Mouse (Mus musculus) erythroid progenitor cell, adult 5-6 weeks (primary cell): ENCODE data around the gene Cstf2t. TPM values are rescaled to one million over a fixed set of nuclear protein-coding genes. Genes with fewer than 3 reads are reported as not detected.
A peak's percentile ranks its signal among the peaks of the same experiment; 100 is the strongest.

Source experiments
- ATAC-seq: replicated peaks from 2 replicates; pipeline ENCODE4 v1.8.0; 2016; ENCODE audit warnings: moderate number of reproducible peaks, mild to moderate bottlenecking, moderate TSS enrichment, inconsistent platforms; ENCODE audit not compliant: poor library complexity, low FRiP score, severe bottlenecking
- total RNA-seq, 2 experiments: library from RNA; stranded (forward) in 1 of 2; stranded (reverse) in 1 of 2; fragments of 150-400 nt in 1 of 2; fragments of 186-747, 209-891 nt in 1 of 2; gene quantifications; 2 replicates each; pipeline versions ENCODE4 v1.2.3 to v1.2.4; 2015 to 2017; ENCODE audit warnings: low replicate concordance in 2 of 2

The Cstf2t gene
- 6.3 and 9.0 TPM in 2 replicates for total RNA-seq (2015; ENCODE audit: low replicate concordance)
- 5.4 and 9.6 TPM in 2 replicates for total RNA-seq (2017; ENCODE audit: low replicate concordance)

GRCm38 (mm10) chr19:31082662-31083429 lies at the start of gene Cstf2t:
Gene Cstf2t, plus strand, starts transcription at chr19:31082837.
- ATAC-seq, result peak; percentile 99

DNA sequence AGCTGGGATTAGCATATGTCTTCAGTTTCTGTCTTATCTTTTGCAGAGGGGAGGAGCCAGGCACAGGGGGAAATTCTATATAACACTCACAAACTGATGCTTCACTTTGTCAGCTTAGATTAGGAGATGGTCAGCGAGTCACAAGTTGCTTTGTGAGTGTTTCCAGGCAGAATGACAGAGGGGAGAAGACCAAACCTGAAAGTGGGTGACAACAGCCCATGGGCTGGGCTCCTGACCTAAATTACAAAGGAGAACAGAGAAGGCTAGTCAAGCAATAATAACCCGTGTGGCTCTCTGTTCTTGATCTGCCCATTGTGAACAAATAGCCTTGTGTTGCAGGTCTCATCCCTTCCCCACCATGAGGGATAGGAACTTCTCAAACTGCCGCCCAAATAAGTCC lies 43.7 kb upstream of the Cstf2t start:
- ATAC-seq, result no peak

DNA sequence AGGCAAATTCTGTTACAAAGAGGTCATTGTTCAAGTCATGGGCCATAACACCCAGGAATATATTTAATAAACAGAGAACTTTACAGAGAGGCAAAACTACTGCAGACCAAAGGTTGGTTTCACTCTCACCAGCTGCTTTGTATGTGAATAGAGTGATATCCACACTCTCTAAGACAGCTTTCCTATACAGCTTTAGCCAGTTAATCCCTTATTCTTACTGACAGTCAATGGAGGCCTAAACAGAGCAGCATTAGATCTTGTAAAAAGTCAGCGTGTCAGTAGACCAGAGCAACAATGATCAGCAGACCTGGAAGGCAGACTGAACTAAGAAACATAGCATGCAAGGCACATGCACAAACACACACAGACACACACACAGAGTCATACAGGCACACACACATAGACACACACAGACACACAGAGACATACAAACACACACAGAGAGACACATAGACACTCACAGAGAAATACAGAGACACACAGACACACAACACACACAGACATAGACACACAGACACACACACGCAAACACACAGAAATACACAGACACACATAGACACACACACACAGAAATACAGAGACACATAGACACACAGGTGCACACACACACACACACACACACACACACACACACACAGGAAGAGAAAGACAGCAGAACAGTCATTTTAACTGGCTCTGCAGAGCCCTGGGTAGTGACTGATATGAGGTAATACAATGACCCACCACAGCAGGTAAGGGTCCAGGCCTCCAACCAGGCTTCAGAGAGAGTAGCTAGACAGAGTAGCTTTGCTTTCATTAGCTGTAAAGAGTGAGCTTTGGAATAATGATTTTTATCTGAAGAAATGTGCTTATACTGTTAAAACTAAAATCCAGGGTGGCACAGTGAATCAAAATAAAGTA lies 41.4 kb upstream of the Cstf2t start:
- ATAC-seq, result no peak

- ATAC-seq, result no peak
Observed at GRCm38 (mm10) chr19:31046601-31047000, 36.0 kb upstream of the Cstf2t start.

- ATAC-seq, result no peak
Observed at GRCm38 (mm10) chr19:31064740-31065139, 17.9 kb upstream of the Cstf2t start.

GRCm38 (mm10) chr19:31065206-31065781 lies 17.3 kb upstream of the Cstf2t start:
- no peak for ATAC-seq

DNA sequence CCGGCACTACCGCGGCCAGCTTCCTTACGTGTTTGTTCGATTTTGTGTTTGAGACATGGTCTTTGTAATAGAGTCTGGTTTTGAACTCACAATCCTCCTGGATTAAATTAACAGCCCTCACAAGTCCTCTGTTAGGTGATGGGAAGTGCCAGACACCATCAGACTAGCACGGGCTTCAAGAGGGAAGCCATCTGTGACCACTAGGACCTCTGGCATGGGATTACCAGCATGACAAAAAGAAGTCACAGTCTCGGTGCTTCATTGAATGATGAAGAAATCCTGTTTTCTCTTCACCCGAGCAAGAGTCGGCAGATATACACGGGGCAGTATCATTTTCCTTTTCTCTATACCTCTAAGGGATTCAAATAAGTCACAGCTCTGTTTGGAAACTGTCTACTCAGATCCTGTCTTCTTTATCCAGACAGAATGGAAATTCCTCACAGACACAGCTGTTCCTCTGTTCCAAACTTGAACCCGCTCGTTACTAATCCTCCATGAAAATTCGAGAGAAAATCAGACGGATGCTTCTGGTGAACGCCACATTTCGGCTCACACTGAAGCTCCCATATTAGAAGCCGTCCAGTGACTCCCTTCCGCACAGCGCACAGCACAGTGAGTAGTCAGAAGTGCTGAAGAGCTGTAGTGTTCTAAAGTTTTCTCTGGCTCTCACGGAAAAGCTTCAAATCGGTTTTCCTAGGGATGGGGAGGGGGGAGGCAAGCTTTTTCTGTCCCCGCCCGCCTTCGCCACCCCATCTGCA lies 8.5 kb upstream of the Cstf2t start:
- no peak for ATAC-seq

DNA sequence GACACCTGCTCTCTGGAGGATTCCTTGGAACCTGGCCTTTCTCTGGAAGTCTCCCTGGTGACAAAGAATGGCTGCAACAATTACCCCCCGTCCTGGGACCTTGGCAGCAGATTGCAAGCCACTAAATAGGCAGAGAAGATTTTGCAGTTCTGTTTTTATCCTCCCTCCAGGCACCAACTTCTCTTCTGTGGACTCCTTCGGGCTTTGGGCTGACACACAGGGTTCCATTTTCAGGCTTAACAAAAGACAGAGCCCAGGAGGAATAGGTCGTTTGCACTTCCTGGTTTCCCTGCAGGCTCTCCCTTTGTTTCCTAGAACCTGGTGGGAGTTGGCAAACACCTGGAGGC lies 7.9 kb upstream of the Cstf2t start:
- no peak for ATAC-seq

GRCm38 (mm10) chr19:31076106-31076505 lies 6.5 kb upstream of the Cstf2t start:
- ATAC-seq, result no peak

DNA sequence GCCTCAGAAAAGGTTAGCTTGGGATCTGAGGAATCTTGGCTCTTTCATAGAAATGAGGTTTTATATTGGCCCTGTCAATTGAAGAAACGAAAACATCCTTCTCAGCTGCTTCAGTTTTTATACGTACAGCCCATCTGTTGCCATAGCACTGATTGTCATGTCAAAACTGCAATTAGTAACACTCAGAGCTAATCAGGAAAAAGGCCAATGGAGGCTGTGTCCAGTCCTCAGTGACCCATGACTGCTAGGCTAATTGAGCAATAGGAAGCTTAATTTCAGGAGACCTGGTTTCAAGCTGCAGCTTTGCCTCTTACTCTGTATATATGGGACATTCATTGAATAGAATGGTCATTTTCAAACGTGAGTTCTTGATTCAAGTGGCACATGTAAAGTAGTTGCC lies 4.4 kb upstream of the Cstf2t start:
- ATAC-seq, result no peak

- no peak for ATAC-seq
Observed at GRCm38 (mm10) chr19:31082226-31082625, 411 bp upstream of the Cstf2t start.

DNA sequence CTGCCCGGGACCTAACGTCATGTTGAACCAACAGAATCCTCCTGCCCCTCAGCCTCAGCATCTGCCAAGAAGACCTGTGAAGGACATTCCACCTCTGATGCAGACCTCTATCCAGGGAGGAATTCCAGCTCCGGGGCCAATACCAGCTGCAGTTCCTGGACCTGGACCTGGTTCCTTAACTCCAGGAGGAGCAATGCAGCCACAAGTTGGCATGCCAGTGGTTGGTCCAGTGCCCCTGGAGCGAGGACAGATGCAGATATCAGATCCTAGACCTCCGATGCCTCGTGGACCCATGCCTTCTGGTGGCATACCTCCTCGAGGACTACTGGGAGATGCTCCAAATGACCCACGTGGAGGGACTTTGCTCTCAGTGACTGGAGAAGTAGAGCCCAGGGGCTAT lies 1.1 kb downstream of the Cstf2t start:
- ATAC-seq, result no peak

DNA sequence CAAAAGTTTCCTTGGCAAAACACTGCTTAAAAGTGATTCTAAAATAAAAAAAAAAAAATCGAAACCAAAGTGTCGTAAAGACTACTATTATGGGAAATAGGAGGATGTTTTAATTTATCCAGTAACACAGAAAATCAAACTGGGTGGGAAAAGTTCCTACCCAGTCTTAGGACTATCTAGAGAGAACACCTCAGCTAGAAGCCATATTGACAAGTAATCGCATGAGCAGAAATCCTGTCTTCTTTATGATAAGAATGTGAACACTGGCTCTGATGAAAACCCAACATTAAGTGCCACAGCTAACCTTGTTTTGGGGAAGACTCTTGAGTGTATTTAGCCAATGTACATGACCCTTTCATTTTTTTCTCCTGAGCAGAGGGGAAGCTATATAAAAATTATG lies 15.2 kb downstream of the Cstf2t start:
- ATAC-seq, result no peak

DNA sequence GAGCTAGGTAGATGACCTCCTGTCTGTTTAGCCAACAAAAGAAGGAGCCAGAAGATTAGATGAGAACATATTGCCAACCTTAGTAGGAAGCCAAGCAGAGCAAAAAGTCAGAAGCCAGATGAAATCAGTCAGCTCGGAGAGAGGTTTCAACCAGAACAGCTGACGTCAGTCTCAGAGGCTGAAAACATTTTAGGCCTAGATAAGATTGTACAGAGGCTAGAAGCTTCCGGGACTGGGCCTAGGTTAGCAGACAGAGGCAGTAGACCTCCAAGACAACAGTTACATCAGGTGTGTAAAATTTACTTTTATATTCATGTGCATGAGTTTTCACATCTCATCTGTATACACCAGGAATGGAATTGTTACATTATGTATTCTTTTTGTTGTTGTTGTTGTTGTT lies 16.7 kb downstream of the Cstf2t start:
- no peak for ATAC-seq

DNA sequence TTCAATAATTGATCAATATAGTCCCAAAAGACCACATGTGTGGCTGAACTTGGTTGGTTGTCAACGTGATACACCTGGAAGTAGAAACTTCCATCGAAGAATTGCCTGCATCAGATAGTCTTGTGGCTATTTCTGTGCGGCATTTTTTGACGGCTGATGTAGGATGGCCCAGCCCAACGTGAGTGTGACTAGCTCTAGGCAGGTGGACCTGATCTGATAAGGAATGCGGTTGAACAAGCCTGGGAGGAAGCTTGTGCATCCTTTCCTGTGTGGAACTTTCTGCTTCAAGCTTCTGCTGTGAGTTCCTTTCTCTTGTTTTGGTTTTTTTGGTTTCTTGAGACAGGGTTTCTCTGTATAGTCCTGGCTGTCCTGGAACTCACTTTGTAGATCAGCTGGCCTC lies 22.1 kb downstream of the Cstf2t start:
- ATAC-seq, result no peak

GRCm38 (mm10) chr19:31106036-31106435 lies 23.4 kb downstream of the Cstf2t start:
- ATAC-seq, result no peak

DNA sequence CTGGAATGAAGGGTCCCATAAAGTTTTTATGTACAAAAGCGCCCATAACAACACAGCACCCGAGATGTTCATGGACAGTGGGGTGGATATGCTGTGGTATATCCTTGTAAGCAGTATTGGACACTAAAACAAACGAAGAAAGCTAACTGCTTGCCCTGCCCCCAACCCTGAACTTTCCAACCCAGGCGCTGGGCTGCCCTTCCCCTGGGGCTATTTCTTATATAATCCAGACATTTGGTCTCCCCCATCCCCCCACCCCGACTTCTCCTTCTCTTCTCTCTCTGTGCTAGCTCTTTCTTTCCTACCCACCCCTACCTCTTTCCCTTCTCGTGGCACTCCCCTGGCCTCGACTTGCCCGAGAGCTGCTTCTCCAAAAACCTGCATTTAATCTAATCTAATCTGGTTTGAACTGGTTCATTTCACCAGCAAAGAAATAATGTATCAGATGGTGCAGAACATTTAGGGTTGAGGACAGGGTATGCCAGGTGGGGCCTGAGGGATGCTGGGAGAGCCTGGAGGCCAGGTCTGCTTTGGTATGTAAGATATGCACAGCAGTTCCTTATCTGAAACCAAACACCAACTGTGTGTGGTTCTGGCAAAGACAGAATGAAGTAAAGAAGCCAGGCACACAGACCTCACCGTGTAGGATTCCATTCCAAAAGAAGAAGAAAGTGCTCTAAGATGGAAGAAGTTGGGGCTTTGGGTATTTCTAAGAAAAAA lies 24.4 kb downstream of the Cstf2t start:
- ATAC-seq, result no peak

DNA sequence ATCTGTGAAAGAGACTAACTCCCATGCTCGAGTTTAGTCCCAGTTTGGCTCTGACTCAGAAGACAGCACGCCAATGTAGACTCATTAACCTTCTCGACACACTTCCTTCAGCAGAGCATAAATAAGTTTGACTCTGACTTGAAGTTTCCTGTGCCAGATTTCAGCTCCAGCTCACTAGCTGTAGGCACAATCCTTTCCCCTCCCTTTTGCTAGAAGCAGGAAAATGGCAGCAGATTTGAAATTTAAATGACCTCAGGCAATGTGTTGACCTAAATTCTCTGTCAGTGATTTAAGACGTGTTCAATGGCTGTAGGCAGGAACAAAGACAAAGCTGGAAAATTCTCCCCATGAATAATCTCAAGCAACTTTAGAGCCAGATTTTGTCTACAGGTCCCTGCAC lies 32.1 kb downstream of the Cstf2t start:
- no peak for ATAC-seq

DNA sequence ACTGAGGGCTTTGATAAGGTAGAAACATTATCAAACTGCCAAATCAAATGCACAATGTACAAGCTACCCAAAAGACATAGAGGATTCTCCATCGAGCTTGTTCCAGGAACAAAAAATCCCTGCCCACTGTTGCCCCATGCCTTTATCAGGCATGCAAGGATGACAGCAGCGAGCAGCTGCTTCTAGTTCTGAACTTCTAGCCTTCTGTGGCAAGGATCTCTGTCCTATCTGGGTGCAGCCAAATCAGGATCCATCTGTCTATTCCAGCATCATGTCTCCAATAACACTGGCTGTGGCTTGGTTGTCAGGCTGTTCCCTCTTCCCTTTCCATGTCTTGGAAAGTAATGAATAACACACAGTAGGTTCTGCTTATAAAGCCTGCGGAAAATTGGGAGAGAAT lies 42.0 kb downstream of the Cstf2t start:
- no peak for ATAC-seq
